Mouse (Mus musculus) lung, postnatal 0 days (tissue): Measurements from ENCODE around the gene Lrrc42. TPM values are rescaled to one million over a fixed set of nuclear protein-coding genes. Genes with fewer than 3 reads are reported as not detected.

Experiments
- ATAC-seq: fragments of 200-750 bp; cut with Nextera tagmentation; 2 replicates; pipeline ENCODE4 v1.8.0; 2017; ENCODE audit warnings: moderate library complexity
- DNase-seq: peaks from one replicate; pipeline ENCODE4 v3.0.0-alpha.2; 2016; ENCODE audit warnings: low spot score
- H3K27ac ChIP-seq: fragments of 300-500 bp; sonication (generic); 2 replicates; pipeline ENCODE4 v1.5.1; 2014; ENCODE audit warnings: antibody characterized with exemption, mild to moderate bottlenecking, low read length, mixed read lengths
- H3K27me3 ChIP-seq: fragments of 300-500 bp; sonication (generic); replicated peaks from 2 replicates; pipeline ENCODE4 v1.6.1; 2014; ENCODE audit warnings: low read length, mixed read lengths; ENCODE audit not compliant: insufficient read depth
- H3K36me3 ChIP-seq: fragments of 300-500 bp; sonication (generic); 2 replicates; pipeline ENCODE4 v1.6.1; 2014; ENCODE audit warnings: low read length, mixed read lengths; ENCODE audit not compliant: insufficient read depth
- H3K4me1 ChIP-seq: fragments of 300-500 bp; sonication (generic); 2 replicates; pipeline ENCODE4 v1.6.1; 2014; ENCODE audit warnings: antibody characterized with exemption, low read depth, low read length, mixed read lengths; ENCODE audit not compliant: insufficient read depth
- H3K4me2 ChIP-seq: fragments of 300-500 bp; sonication (generic); replicated peaks from 2 replicates; pipeline ENCODE4 v1.6.1; 2014; ENCODE audit warnings: low read depth, mild to moderate bottlenecking, low read length, moderate library complexity, mixed read lengths
- H3K4me3 ChIP-seq: fragments of 300-500 bp; sonication (generic); 2 replicates; pipeline ENCODE4 v1.5.1; 2014; ENCODE audit warnings: low read depth, low read length
- H3K9ac ChIP-seq: fragments of 300-500 bp; sonication (generic); replicated peaks from 2 replicates; pipeline ENCODE4 v1.6.1; 2014; ENCODE audit warnings: low read depth, mild to moderate bottlenecking
- H3K9me3 ChIP-seq: fragments of 300-500 bp; sonication (generic); 2 replicates; pipeline ENCODE4 v1.6.1; 2016; ENCODE audit warnings: low read length, mixed read lengths
- CTCF ChIP-seq: IDR thresholded peaks from 2 replicates; pipeline ENCODE4 v1.5.1; 2016; ENCODE audit warnings: antibody characterized with exemption, mild to moderate bottlenecking
- EP300 ChIP-seq: IDR thresholded peaks from 2 replicates; pipeline ENCODE4 v1.6.1; 2016; ENCODE audit warnings: antibody characterized with exemption, mild to moderate bottlenecking, control low read depth
- WGBS: fragments of 180-500 bp; shearing (Covaris S2); extraction: QIAGEN DNeasy Blood & Tissue Kit; methylation state at CpG from one replicate; pipeline ENCODE4 v1.1.7; 2014; 5-methylcytosine and 5-hydroxymethylcytosine counted together
- polyA plus RNA-seq: library from polyadenylated mRNA; unstranded; fragments of >200 nt; fragmentation: Nextera tagmentation; extraction: Ambion mirVana; gene quantifications from 2 replicates; pipeline ENCODE4 v1.2.1, GENCODE M21; 2015

The Lrrc42 gene
- polyA plus RNA-seq, 1 experiment from 2014 or later, result 41.3 TPM

GRCm38 (mm10) chr4:107185703-107186102, 67.6 kb downstream of the Lrrc42 start:
- no peak overlapping the region for H3K9ac ChIP-seq
- no peaks in the 10 kb centered on the region for H3K9me3 ChIP-seq
- peaks cover 28% of the 10 kb centered on the region; the same call in 1 of the 2 replicates for H3K36me3 ChIP-seq
- no peak overlapping the region for H3K4me2 ChIP-seq
- TF ChIP-seq CTCF (no peak), EP300 (no peak)
- DNase-seq, result no peak
- WGBS, result 55% methylated on average over 3 of the region's 3 CpGs
- 0 out of 2 replicates have a peak, but pooled peaks cover 3% of the 10 kb centered on the region for H3K4me1 ChIP-seq
- no peaks in the 10 kb centered on the region for H3K27me3 ChIP-seq
- no peak overlapping the region for H3K4me3 ChIP-seq
- no peak for ATAC-seq
- H3K27ac ChIP-seq, result no peak overlapping the region

Other genes with a start within 250 kb of the Lrrc42 start
- gene Mrpl37, start 186.7 kb downstream of the Lrrc42 start, polyA plus RNA-seq, result 48.4 and 53.4 TPM in 2 replicates
- gene Cyb5rl, start 186.5 kb downstream of the Lrrc42 start, polyA plus RNA-seq, result 4.9 and 5.4 TPM in 2 replicates
- 0.08 and 0.14 TPM in 2 replicates for gene Cdcp2, start 156.6 kb downstream of the Lrrc42 start, polyA plus RNA-seq
- gene Tmem59, start 75.1 kb downstream of the Lrrc42 start, polyA plus RNA-seq, result 790 and 798 TPM in 2 replicates
- 20.7 and 22.0 TPM in 2 replicates for gene Tceanc2, start 74.4 kb downstream of the Lrrc42 start, polyA plus RNA-seq
- gene Ldlrad1, start 44.4 kb downstream of the Lrrc42 start, polyA plus RNA-seq, result 3.5 and 3.8 TPM in 2 replicates
- 44.6 and 51.3 TPM in 2 replicates for gene Hspb11, start 61 bp upstream of the Lrrc42 start, polyA plus RNA-seq
- gene Dio1, start 53.6 kb upstream of the Lrrc42 start, polyA plus RNA-seq, result 0.33 and 0.82 TPM in 2 replicates
- 71.7 and 76.3 TPM in 2 replicates for gene Yipf1, start 60.8 kb upstream of the Lrrc42 start, polyA plus RNA-seq
- gene Ndc1, start 114.3 kb upstream of the Lrrc42 start, polyA plus RNA-seq, result 4.6 and 4.7 TPM in 2 replicates
- 0.52 and 0.76 TPM in 2 replicates for gene Glis1, start 181.1 kb upstream of the Lrrc42 start, polyA plus RNA-seq